Mouse (Mus musculus): ENCODE results near the gene Ribc1.

Gene Ribc1

DNA sequence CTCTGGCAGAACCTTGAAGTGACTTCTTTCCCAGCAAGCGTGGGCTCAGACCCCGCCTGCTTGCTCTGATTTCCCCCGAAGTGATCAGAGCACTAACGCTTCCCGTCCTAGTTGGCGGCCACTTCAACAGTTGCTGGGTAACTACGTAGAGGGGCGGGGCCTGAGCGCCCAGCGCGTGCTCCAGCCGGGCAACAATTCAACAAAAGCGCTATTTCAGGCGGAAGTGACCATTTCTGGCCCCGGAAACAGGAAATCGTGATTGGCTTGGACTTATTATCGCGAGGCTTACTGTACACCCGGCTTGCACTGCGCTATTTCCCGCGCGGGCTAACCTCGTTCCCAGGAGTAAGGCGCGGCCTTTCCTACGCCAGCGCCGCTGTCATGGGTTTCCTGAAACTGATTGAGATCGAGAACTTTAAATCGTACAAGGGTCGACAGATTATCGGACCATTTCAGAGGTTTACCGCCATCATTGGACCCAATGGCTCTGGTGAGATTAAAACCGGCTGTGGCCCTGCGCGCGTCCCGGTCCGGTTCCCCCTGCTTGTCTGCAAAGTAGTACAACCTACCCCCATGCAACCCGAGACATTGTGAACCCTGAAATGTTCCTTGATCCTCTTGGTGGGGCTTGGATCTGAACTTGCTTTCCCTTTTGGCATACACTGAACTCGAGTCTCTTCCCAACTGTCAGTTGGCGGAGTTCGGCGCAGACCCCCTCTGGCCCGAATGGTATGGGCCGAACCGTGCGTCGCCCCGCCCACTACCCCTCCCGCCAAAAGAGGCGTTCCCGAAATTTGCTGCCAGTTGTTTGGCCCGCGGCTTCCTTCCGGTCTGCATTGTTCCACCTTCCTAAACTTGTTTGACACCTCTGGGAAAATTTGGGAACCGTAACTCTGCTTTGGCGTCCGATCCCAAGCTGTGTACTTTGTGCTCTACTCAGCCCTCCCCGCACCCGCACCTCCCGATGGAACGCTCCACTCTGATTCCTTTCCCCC, at the start of gene Ribc1, which contains the start of gene Smc1a:
TSS of gene Ribc1 (minus strand) at position 145 of the 995 bp plus-strand sequence.
TSS of gene Smc1a (plus strand) at position 278 of the 995 bp plus-strand sequence.
- peak; percentile 95 for DNase-seq (ENCODE audit: inconsistent ontology term)

GRCm38 (mm10) chrX:152065674-152066073, 49.6 kb upstream of the Ribc1 start:
- DNase-seq (ENCODE audit: inconsistent ontology term): no peak

DNA sequence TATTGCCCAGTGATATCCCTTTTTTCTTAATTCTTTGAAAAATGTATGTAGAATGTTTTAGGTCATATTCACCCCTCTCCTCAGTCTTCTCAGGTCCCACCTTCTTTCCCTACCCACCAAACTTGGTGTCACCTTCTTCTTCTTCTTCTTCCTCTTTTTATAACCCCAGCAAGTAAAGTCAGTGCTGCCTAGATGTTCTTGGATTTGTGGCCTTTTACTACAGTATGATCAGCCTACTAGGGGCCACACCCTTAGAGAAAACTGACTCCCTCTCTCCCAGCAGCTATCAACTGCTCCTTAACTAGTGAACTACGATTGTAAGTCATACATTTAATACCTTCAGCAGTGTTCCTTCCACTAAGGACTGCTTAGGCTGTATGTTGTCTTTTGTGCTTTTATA, 38.0 kb upstream of the Ribc1 start:
- no peak for DNase-seq (ENCODE audit: inconsistent ontology term)

- no peak for DNase-seq (ENCODE audit: inconsistent ontology term)
Observed at GRCm38 (mm10) chrX:152052546-152052945, 36.5 kb upstream of the Ribc1 start.

- DNase-seq (ENCODE audit: inconsistent ontology term): no peak
Observed at GRCm38 (mm10) chrX:152047230-152047629, 31.1 kb upstream of the Ribc1 start.

DNA sequence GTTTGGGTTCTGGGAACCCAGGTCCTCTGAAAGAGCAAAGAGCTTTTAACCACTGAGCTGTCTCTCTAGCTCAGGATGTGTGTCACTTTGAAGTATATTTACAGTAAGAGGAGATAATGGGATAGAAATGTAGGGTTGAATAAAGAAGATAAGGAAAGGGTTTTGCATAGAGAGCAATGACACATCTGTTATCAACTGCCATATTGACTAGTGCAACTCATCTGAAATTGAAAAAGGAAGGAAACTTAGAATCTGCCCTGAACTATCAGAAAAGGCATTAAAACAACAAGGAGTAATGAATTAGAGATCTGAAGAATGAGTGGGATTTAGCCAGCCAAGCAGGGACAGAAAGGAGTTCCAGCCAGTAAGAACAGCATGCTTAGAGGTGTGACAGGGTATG, 23.8 kb upstream of the Ribc1 start:
- DNase-seq (ENCODE audit: inconsistent ontology term): no peak

DNA sequence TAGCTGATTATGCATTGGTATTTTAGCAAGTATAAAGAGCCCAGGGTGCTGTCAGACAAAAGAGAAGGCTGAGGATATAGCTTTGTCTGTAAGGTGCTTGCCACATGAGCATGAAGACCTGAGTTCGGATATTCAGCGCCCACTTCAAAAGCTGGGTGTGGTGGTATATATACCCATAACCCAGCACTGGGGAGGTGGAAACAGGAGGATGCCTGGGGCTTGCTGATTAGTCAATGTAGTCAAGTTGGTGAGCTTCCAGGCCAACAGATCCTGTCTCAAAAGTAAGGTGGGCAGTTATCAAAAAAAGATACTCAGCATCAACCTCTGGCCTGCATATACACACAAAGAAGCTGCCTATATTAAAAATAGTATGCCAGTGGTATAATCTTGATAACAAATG, 3.2 kb upstream of the Ribc1 start:
- no peak for DNase-seq (ENCODE audit: inconsistent ontology term)

DNA sequence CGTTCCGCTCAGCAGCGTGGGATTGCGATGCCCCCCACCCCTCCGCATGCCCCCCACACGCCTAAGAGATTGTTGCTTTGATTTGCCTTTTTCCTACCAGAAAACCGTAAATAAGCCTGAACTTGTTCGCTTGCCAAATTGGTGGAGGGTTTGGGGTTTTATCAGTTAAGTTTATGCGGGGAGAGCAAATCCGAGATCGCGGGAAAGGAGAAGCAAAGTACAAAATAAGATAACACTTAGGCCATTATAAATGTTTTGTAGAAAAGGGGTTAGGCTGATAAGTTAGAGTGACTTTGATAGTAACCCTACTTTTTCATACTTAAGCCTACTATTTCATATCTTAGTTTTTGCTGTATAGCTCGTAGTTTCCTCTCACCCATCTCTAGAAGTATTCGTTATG, 1.1 kb upstream of the Ribc1 start:
- DNase-seq (ENCODE audit: inconsistent ontology term): peak; percentile 13

DNA sequence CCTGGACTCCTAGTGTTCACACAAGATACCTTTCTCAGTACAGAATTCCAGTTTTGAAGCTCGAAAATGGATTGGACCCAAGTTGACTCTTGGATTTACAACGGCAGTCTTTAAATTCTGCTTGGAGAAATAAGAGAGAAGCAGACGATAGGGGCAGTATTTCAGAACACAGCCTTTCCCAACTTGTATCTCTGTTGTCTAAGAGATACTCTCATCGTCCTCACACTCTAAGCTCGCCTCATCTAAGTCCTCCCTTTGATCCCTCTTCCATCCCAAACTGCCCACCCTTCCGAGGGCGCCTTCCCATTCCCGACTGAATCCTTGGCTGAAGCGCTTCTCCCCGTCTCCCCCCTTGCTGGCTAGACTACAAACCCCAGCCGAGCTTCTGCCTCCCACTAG, 344 bp downstream of the Ribc1 start:
- no peak for DNase-seq (ENCODE audit: inconsistent ontology term)

DNA sequence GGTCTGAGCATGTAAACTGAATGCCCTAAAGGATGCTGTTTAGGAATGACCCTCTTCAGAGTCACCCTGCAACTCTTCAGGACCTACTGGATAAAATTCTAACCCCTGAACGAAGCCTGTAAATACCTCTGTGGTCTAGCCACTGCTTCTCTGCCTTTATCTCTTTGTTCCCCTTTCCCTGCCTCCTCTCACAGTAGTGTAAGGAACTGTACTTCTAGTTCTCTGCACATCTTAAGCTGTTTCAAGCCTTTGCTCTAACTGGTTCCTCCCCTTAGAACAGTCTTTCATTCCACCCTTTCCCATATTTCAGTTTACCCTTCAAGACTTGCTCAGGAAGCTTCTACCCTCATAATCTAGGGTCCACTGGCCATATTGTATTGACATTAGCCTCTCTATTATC, 8.2 kb downstream of the Ribc1 start:
- DNase-seq (ENCODE audit: inconsistent ontology term): no peak

DNA sequence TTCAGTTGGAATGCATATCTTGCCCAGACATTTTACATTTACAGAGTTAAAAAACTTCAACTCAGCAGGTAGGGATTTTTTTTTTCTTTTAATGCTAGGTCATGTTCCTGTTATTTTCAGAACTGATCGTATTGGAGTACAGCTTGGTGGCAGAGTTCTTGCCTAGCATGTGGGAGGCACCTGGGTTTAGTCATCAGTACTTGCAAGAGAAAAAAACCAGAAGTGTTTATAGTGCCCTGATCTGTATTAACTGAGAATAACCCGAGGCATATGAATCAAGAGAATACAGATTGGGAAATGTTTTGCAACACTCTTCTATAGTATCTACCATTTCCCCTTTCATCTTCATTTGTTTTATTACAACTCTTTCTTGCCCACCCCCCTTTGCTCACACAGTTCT, 13.2 kb downstream of the Ribc1 start:
- no peak for DNase-seq (ENCODE audit: inconsistent ontology term)

DNA sequence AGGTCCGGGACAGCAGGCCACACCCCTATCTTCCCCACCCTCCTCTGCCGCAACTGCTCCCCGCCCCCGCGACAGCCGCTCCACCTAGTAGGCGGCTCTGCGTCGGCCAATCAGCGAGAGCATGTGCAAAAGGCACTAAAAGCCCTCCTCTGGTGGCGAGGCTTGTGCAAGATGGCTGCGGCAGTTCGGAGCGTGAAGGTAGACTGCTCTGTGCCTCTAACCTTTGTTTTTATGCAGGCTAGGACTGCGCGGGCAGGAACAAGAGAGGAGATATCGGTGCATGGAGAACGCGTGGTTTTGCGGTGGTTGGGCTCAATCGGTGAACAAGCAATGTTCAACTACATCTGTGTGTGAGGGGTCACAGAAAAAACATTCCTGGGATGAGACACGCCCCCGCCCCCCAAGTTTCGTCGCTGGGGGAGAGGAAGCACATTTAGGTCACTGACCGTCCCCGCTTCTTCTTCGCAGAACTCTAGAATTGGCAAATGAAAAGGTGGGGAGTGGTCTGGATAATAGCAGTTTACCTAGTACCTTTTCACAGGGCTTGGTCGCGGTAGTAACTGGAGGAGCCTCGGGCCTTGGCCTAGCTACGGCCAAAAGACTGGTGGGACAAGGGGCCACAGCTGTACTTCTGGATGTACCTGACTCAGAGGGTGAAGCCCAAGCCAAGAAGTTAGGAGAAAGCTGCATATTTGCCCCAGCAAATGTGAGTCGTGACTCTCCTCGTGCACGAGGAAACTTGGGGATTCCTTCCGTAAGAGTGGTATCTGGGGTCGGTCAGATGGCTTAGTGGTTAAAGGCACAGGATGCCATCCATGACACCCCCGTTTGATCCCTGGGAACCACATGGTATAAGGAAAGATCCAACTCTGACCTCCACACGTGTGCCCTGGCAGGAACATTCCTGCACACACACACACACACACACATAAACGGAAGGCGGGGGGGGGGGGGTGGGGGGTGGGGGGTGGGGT, 14.1 kb downstream of the Ribc1 start, which contains the start of gene Hsd17b10:
TSS of gene Hsd17b10 (plus strand) at position 109 of the 974 bp plus-strand sequence.
- peak; percentile 86 for DNase-seq (ENCODE audit: inconsistent ontology term)

- DNase-seq (ENCODE audit: inconsistent ontology term): no peak
Observed at GRCm38 (mm10) chrX:152001182-152001684, 14.9 kb downstream of the Ribc1 start.

- no peak for DNase-seq (ENCODE audit: inconsistent ontology term)
Observed at GRCm38 (mm10) chrX:151999006-151999710, 16.9 kb downstream of the Ribc1 start.
